Mouse (Mus musculus): ENCODE measurements at regions not wholly inside any gene's neighbourhood (a gene's known extent, or its start where the extent isn't known, plus 50 kb on each side); places are given as distances from the start of the nearest gene placed in this dataset.

DNA sequence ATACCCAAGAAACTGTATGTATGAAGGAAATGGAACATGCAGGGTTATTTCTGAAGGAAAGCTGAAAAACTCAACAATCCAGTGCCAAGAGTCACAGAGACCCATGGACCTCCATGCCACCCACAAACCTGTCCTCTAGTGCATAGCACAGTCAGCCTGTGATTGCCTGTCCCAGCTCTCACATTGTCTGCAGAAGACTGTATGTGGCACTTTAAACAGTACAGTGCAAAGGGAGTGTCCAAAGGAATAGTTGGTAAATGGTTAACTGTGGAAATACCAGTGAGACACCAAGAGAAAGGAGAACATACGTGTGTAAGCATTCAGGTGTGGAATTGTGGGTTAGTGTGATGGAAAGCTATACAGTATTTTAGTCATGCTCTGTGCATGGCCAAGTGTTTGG, 409.0 kb upstream of the Cobl start:
- TF ChIP-seq CTCF (IDR thresholded peaks at IDR 0.05; ENCODE audit: low read depth, low read length) (no peak), POLR2A (IDR thresholded peaks at IDR 0.05; ENCODE audit: extremely low read depth, insufficient read depth, low read length) (no peak)

All from liver, adult 2 months (tissue).